Mouse (Mus musculus): ENCODE data around the gene Adamtsl2. TPM values are rescaled to one million over a fixed set of nuclear protein-coding genes. Genes with fewer than 3 reads are reported as not detected.

Adamtsl2 gene
- polyA plus RNA-seq, 1 experiment from 2014 or later, result 2.5 TPM

DNA sequence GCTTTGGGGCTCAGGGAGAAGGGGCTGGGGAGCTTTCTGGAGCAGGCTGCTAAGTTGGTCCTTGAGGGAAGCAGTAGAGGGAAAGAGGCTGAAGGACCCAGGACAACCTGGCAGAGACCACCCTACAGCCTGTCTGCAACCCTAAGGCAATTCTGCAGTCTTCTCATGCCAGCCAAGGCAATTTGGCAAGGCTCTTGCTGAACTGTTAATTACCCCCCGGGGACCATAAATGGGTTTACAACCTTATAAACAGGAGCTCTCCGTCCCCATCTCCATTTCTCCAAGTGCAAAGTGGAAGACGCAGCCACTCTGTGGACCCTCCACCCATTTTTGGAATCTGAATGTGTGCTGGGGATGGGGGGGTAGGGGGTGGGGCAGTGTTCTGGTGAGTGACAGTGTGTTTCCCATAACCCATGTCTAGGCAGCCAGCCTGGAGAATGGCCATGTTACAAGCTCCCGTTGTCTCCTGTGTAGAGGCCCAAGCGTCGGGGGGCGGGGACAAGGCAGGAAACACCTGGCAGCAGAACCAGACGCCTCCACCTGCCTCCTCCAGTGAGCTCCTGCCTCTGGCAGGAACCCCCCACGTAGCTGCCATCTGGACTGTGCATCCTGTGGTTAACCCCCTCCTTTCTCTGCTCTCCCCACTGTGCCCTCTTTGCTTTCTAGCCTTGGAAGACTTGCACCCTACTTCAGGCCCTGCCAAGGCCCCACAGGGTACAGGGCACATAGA, 42.6 kb downstream of the Adamtsl2 start:
- Histone ChIP-seq H3K36me3 (replicated peaks; ENCODE audit: control insufficient read depth, insufficient read depth, low read depth, low read length) (no peaks in the 10 kb centered on the region), H3K4me1 (ENCODE audit: control insufficient read depth, insufficient read depth, low read length) (peaks cover 7% of the 10 kb centered on the region), H3K9ac (replicated peaks; ENCODE audit: low read length) (no peak overlapping the region), H3K4me3 (ENCODE audit: low read depth, low read length) (no peak overlapping the region), H3K9me3 (replicated peaks; ENCODE audit: control insufficient read depth, low read length) (no peaks in the 10 kb centered on the region), H3K27me3 (ENCODE audit: control insufficient read depth, insufficient read depth, low read length) (no peaks in the 10 kb centered on the region), H3K4me2 (ENCODE audit: low read depth, low read length) (no peak overlapping the region), H3K27ac (replicated peaks; ENCODE audit: low read depth, low read length) (no peak overlapping the region)
- DNase-seq (ENCODE audit: low spot score) (peak; percentile 73), ATAC-seq (replicated peaks; ENCODE audit: insufficient number of reproducible peaks, low FRiP score, low TSS enrichment, low read depth) (peak; percentile 26)
- WGBS, result 24% methylated on average over 9 of the region's 9 CpGs

- H3K9ac ChIP-seq (replicated peaks; ENCODE audit: low read length), result no peak overlapping the region
- no peak overlapping the region for H3K27ac ChIP-seq (replicated peaks; ENCODE audit: low read depth, low read length)
- peak; percentile 20; the same call in 1 of the 2 replicates for ATAC-seq (replicated peaks; ENCODE audit: insufficient number of reproducible peaks, low FRiP score, low TSS enrichment, low read depth)
Observed at GRCm38 (mm10) chr2:27122578-27122977, 43.4 kb downstream of the Adamtsl2 start.

DNA sequence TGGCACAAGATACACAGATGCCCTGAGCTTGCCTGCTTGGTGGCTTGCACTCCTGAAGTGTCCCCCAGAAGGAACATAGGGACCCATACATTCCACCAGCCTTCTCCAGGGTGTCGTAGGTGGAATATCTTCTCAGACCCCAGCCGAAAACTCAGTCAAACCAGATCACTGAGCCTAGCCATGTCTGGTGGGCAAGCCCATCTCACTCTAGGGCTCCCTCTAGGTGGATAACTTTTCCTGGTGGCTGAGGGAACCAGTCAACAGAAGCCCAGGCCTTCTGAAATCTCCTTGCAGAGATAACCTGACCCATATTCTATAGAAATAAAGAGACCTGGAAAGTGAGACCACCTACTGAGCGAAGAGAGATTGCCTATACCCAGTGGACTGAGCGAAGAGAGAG, 43.9 kb downstream of the Adamtsl2 start:
- Histone ChIP-seq H3K4me2 (ENCODE audit: low read depth, low read length) (no peak overlapping the region), H3K36me3 (replicated peaks; ENCODE audit: control insufficient read depth, insufficient read depth, low read depth, low read length) (no peaks in the 10 kb centered on the region), H3K4me1 (ENCODE audit: control insufficient read depth, insufficient read depth, low read length) (peaks cover 7% of the 10 kb centered on the region), H3K9ac (replicated peaks; ENCODE audit: low read length) (no peak overlapping the region), H3K9me3 (replicated peaks; ENCODE audit: control insufficient read depth, low read length) (no peaks in the 10 kb centered on the region), H3K27ac (replicated peaks; ENCODE audit: low read depth, low read length) (no peak overlapping the region), H3K4me3 (ENCODE audit: low read depth, low read length) (no peak overlapping the region), H3K27me3 (ENCODE audit: control insufficient read depth, insufficient read depth, low read length) (no peaks in the 10 kb centered on the region)
- WGBS, result 86% methylated on average over 4 of the region's 4 CpGs
- DNase-seq (ENCODE audit: low spot score), result no peak
- ATAC-seq (replicated peaks; ENCODE audit: insufficient number of reproducible peaks, low FRiP score, low TSS enrichment, low read depth), result no peak

More at GRCm38 (mm10) chr2:27122578-27122977, 43.4 kb downstream of the Adamtsl2 start:
- H3K9me3 ChIP-seq (replicated peaks; ENCODE audit: control insufficient read depth, low read length), result no peaks in the 10 kb centered on the region
- no peak overlapping the region for H3K4me3 ChIP-seq (ENCODE audit: low read depth, low read length)
- DNase-seq (ENCODE audit: low spot score), result peak; percentile 30
- H3K4me1 ChIP-seq (ENCODE audit: control insufficient read depth, insufficient read depth, low read length), result peaks cover 7% of the 10 kb centered on the region
- 26% methylated on average over 9 of the region's 9 CpGs for WGBS
- H3K36me3 ChIP-seq (replicated peaks; ENCODE audit: control insufficient read depth, insufficient read depth, low read depth, low read length), result no peaks in the 10 kb centered on the region
- H3K4me2 ChIP-seq (ENCODE audit: low read depth, low read length), result no peak overlapping the region
- H3K27me3 ChIP-seq (ENCODE audit: control insufficient read depth, insufficient read depth, low read length), result no peaks in the 10 kb centered on the region

- no peak for ATAC-seq (replicated peaks; ENCODE audit: insufficient number of reproducible peaks, low FRiP score, low TSS enrichment, low read depth)
- Histone ChIP-seq H3K9me3 (replicated peaks; ENCODE audit: control insufficient read depth, low read length) (no peaks in the 10 kb centered on the region), H3K27me3 (ENCODE audit: control insufficient read depth, insufficient read depth, low read length) (no peaks in the 10 kb centered on the region), H3K36me3 (replicated peaks; ENCODE audit: control insufficient read depth, insufficient read depth, low read depth, low read length) (no peaks in the 10 kb centered on the region), H3K9ac (replicated peaks; ENCODE audit: low read length) (no peak overlapping the region), H3K27ac (replicated peaks; ENCODE audit: low read depth, low read length) (no peak overlapping the region), H3K4me3 (ENCODE audit: low read depth, low read length) (no peak overlapping the region), H3K4me1 (ENCODE audit: control insufficient read depth, insufficient read depth, low read length) (peaks cover 7% of the 10 kb centered on the region), H3K4me2 (ENCODE audit: low read depth, low read length) (no peak overlapping the region)
- WGBS, result 31% methylated on average over 10 of the region's 10 CpGs
- peak; percentile 52 for DNase-seq (ENCODE audit: low spot score)
Observed at GRCm38 (mm10) chr2:27125979-27126378, 46.8 kb downstream of the Adamtsl2 start.

DNA sequence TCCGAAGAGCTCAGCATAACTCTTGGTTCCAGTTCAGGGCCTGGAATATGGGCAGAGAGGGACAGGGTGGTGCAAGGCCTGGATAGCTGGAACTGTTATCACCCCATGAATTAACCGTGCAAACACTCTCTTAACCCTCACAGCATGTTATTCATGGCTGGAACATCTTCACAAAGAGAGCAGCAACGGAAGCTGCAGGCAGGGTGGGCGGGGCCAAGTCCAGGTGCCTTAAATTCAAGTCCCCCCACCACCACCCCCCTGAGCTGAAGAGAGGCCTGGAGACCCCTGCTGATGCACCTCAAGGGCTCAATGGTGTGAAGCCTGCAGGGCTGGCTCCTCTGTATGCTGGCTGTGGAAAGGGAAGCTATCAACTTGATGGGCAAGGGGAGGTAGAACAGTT, 47.3 kb downstream of the Adamtsl2 start:
- Histone ChIP-seq H3K4me1 (ENCODE audit: control insufficient read depth, insufficient read depth, low read length) (peaks cover 7% of the 10 kb centered on the region), H3K9ac (replicated peaks; ENCODE audit: low read length) (no peak overlapping the region), H3K27ac (replicated peaks; ENCODE audit: low read depth, low read length) (no peak overlapping the region), H3K4me3 (ENCODE audit: low read depth, low read length) (no peak overlapping the region), H3K4me2 (ENCODE audit: low read depth, low read length) (no peak overlapping the region), H3K27me3 (ENCODE audit: control insufficient read depth, insufficient read depth, low read length) (no peaks in the 10 kb centered on the region), H3K36me3 (replicated peaks; ENCODE audit: control insufficient read depth, insufficient read depth, low read depth, low read length) (no peaks in the 10 kb centered on the region), H3K9me3 (replicated peaks; ENCODE audit: control insufficient read depth, low read length) (no peaks in the 10 kb centered on the region)
- ATAC-seq (replicated peaks; ENCODE audit: insufficient number of reproducible peaks, low FRiP score, low TSS enrichment, low read depth), result no peak
- DNase-seq (ENCODE audit: low spot score), result no peak
- WGBS, result 67% methylated on average over 4 of the region's 4 CpGs

DNA sequence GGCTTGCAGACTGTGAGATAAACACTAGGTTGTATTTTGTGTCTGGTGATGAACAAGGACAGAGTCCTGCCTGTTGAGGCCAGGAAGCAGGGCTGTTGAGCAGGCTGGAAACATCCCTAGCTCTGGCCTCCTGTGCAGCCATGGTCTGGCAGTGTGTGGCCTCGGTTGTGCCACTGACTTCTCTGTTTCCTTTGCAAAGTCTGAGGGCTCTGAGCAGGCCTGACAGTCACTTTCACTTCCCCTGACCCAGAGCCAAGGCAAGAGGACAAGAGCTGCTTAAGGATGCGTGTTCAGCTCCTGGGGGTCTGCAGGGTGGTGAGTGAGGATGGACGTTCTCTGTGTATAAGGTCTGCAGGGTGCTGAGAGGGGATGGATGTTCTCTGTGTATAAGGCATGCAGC, 49.8 kb downstream of the Adamtsl2 start:
- no peak overlapping the region; the same call in 1 of the 2 replicates for H3K9ac ChIP-seq (replicated peaks; ENCODE audit: low read length)
- ATAC-seq (replicated peaks; ENCODE audit: insufficient number of reproducible peaks, low FRiP score, low TSS enrichment, low read depth) (no peak), DNase-seq (ENCODE audit: low spot score) (no peak)
- 66% methylated on average over 3 of the region's 3 CpGs for WGBS
- H3K4me1 ChIP-seq (ENCODE audit: control insufficient read depth, insufficient read depth, low read length), result no peaks in the 10 kb centered on the region
- no peaks in the 10 kb centered on the region for H3K27me3 ChIP-seq (ENCODE audit: control insufficient read depth, insufficient read depth, low read length)
- H3K4me3 ChIP-seq (ENCODE audit: low read depth, low read length), result no peak overlapping the region
- no peak overlapping the region for H3K4me2 ChIP-seq (ENCODE audit: low read depth, low read length)
- H3K27ac ChIP-seq (replicated peaks; ENCODE audit: low read depth, low read length), result no peak overlapping the region
- no peaks in the 10 kb centered on the region for H3K9me3 ChIP-seq (replicated peaks; ENCODE audit: control insufficient read depth, low read length)
- no peaks in the 10 kb centered on the region for H3K36me3 ChIP-seq (replicated peaks; ENCODE audit: control insufficient read depth, insufficient read depth, low read depth, low read length)

- no peak overlapping the region for H3K27ac ChIP-seq (replicated peaks; ENCODE audit: low read depth, low read length)
- H3K4me2 ChIP-seq (ENCODE audit: low read depth, low read length), result no peak overlapping the region
- H3K4me1 ChIP-seq (ENCODE audit: control insufficient read depth, insufficient read depth, low read length), result no peaks in the 10 kb centered on the region
- H3K27me3 ChIP-seq (ENCODE audit: control insufficient read depth, insufficient read depth, low read length), result peaks cover under 1% of the 10 kb centered on the region
- ATAC-seq (replicated peaks; ENCODE audit: insufficient number of reproducible peaks, low FRiP score, low TSS enrichment, low read depth) (no peak), DNase-seq (ENCODE audit: low spot score) (no peak)
- H3K9ac ChIP-seq (replicated peaks; ENCODE audit: low read length), result no peak overlapping the region
- H3K36me3 ChIP-seq (replicated peaks; ENCODE audit: control insufficient read depth, insufficient read depth, low read depth, low read length), result no peaks in the 10 kb centered on the region
- H3K9me3 ChIP-seq (replicated peaks; ENCODE audit: control insufficient read depth, low read length), result no peaks in the 10 kb centered on the region
- H3K4me3 ChIP-seq (ENCODE audit: low read depth, low read length), result no peak overlapping the region
- WGBS, result 88% methylated on average over 5 of the region's 5 CpGs
Observed at GRCm38 (mm10) chr2:27135935-27136334, 56.8 kb downstream of the Adamtsl2 start.

DNA sequence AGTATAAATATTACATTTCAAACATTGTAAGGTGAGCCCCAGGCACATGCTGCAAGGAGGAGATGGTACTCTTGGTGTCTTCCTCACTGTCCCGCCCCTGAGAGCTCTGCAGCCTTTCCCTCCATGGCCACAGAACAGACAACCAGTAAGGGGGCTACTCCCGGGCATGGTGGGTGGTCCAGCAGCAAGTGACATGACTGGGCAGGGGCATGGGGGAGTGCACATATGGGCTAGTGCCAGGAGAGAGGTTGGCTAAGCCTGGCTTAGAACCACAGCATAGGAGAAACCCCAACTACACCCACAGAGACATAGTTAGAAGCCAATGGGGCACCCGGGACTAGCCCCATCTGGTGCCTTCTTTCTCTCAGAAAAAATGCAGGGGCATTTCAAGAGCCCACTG, 57.2 kb downstream of the Adamtsl2 start:
- WGBS, result 73% methylated on average over 3 of the region's 3 CpGs
- no peak for DNase-seq (ENCODE audit: low spot score)
- H3K36me3 ChIP-seq (replicated peaks; ENCODE audit: control insufficient read depth, insufficient read depth, low read depth, low read length), result no peaks in the 10 kb centered on the region
- H3K27me3 ChIP-seq (ENCODE audit: control insufficient read depth, insufficient read depth, low read length), result peaks cover 5% of the 10 kb centered on the region
- no peak overlapping the region for H3K27ac ChIP-seq (replicated peaks; ENCODE audit: low read depth, low read length)
- no peaks in the 10 kb centered on the region for H3K4me1 ChIP-seq (ENCODE audit: control insufficient read depth, insufficient read depth, low read length)
- no peak overlapping the region for H3K9ac ChIP-seq (replicated peaks; ENCODE audit: low read length)
- ATAC-seq (replicated peaks; ENCODE audit: insufficient number of reproducible peaks, low FRiP score, low TSS enrichment, low read depth), result no peak
- H3K4me3 ChIP-seq (ENCODE audit: low read depth, low read length), result no peak overlapping the region
- no peak overlapping the region for H3K4me2 ChIP-seq (ENCODE audit: low read depth, low read length)
- no peaks in the 10 kb centered on the region for H3K9me3 ChIP-seq (replicated peaks; ENCODE audit: control insufficient read depth, low read length)
